ENCODE assay signal across 9 mouse cellular contexts in genomic region chr15:102920619-102921018, GRCm38 (mm10). TPM values are rescaled to one million over a fixed set of nuclear protein-coding genes. Genes with fewer than 3 reads are reported as not detected.
DNase-seq lines count a peak whose midpoint lies in the region; ATAC-seq and TF ChIP-seq lines count a peak whose summit lies in the region.
"Had no signal": no experiment of that assay in that cellular context is flagged by ENCODE, and none has a peak within 500 bp of the region (broad histone marks: within the 10 kb centered on the region; RNA-seq: fewer than 3 reads in every experiment).

No protein-coding gene starts in this region.

- 3% methylated on average over 20 of the region's 20 CpGs for WGBS in liver, adult 2 months
- WGBS in liver, embryonic 11.5 days: 2% methylated on average over 20 of the region's 20 CpGs
- under 1% methylated on average over 20 of the region's 20 CpGs for WGBS in forebrain, embryonic 15.5 days
- under 1% methylated on average over 20 of the region's 20 CpGs for WGBS in hindbrain, embryonic 10.5 days
- WGBS in limb, embryonic 12.5 days: 0% methylated on average over 18 of the region's 20 CpGs
- under 1% methylated on average over 19 of the region's 20 CpGs for WGBS in neural tube, embryonic 15.5 days

- H3K36me3 ChIP-seq in liver, adult 2 months (ENCODE audit: control insufficient read depth, insufficient read depth, low read length): no peaks in the 10 kb centered on the region
- no peaks in the 10 kb centered on the region for H3K36me3 ChIP-seq in liver, embryonic 11.5 days (ENCODE audit: control insufficient read depth, insufficient read depth, low read length)
- no peaks in the 10 kb centered on the region for H3K36me3 ChIP-seq in forebrain, embryonic 15.5 days
- H3K36me3 ChIP-seq in hindbrain, embryonic 10.5 days: no peaks in the 10 kb centered on the region
- H3K36me3 ChIP-seq in limb, embryonic 12.5 days: no peaks in the 10 kb centered on the region
- no peaks in the 10 kb centered on the region for H3K36me3 ChIP-seq in neural tube, embryonic 15.5 days
- H3K36me3 ChIP-seq: liver, embryonic 15.5 days had no signal

- H3K79me2 ChIP-seq in liver, adult 2 months (ENCODE audit: control insufficient read depth, insufficient read depth, low read length): no peaks in the 10 kb centered on the region

- H3K4me3 ChIP-seq in liver, adult 2 months (ENCODE audit: insufficient read depth, low read depth, low read length): no peak overlapping the region
- no peak overlapping the region for H3K4me3 ChIP-seq in liver, embryonic 11.5 days (ENCODE audit: low read depth, low read length)
- H3K4me3 ChIP-seq in forebrain, embryonic 15.5 days: peak overlapping the region; percentile 15; the same call in 1 of the 2 replicates
- peak overlapping the region; percentile 33 for H3K4me3 ChIP-seq in hindbrain, embryonic 10.5 days
- H3K4me3 ChIP-seq in limb, embryonic 12.5 days (replicated peaks): peak overlapping the region; percentile 31
- peak overlapping the region; percentile 6; the same call in 1 of the 2 replicates for H3K4me3 ChIP-seq in neural tube, embryonic 15.5 days (replicated peaks)
- H3K4me3 ChIP-seq: liver, embryonic 15.5 days had no signal

- TF ChIP-seq CTCF in liver, adult 2 months (IDR thresholded peaks at IDR 0.05; ENCODE audit: low read depth, low read length): no peak

- no peak for TF ChIP-seq POLR2A in liver, adult 2 months (IDR thresholded peaks at IDR 0.05; ENCODE audit: extremely low read depth, insufficient read depth, low read length)

- no peaks in the 10 kb centered on the region for H3K9me3 ChIP-seq in liver, embryonic 11.5 days (ENCODE audit: control insufficient read depth, low read length)
- no peaks in the 10 kb centered on the region for H3K9me3 ChIP-seq in forebrain, embryonic 15.5 days
- no peaks in the 10 kb centered on the region for H3K9me3 ChIP-seq in hindbrain, embryonic 10.5 days
- H3K9me3 ChIP-seq in limb, embryonic 12.5 days: no peaks in the 10 kb centered on the region
- H3K9me3 ChIP-seq in neural tube, embryonic 15.5 days (replicated peaks): no peaks in the 10 kb centered on the region
- H3K9me3 ChIP-seq: liver, embryonic 15.5 days had no signal

- H3K9ac ChIP-seq in liver, adult 2 months (ENCODE audit: low read depth, low read length): no peak overlapping the region
- no peak overlapping the region for H3K9ac ChIP-seq in liver, embryonic 11.5 days (ENCODE audit: low read depth, low read length)
- no peak overlapping the region for H3K9ac ChIP-seq in forebrain, embryonic 15.5 days (replicated peaks)
- H3K9ac ChIP-seq in limb, embryonic 12.5 days (replicated peaks): no peak overlapping the region
- no peak overlapping the region for H3K9ac ChIP-seq in neural tube, embryonic 15.5 days (replicated peaks)
- H3K9ac ChIP-seq: liver, embryonic 15.5 days had no signal

- H3K4me1 ChIP-seq in liver, adult 2 months (ENCODE audit: control insufficient read depth, insufficient read depth, low read length): no peaks in the 10 kb centered on the region
- no peaks in the 10 kb centered on the region for H3K4me1 ChIP-seq in liver, embryonic 11.5 days (replicated peaks; ENCODE audit: control insufficient read depth, insufficient read depth, low read length)
- H3K4me1 ChIP-seq in forebrain, embryonic 15.5 days: peaks cover 9% of the 10 kb centered on the region
- peaks cover 12% of the 10 kb centered on the region for H3K4me1 ChIP-seq in hindbrain, embryonic 10.5 days (replicated peaks)
- H3K4me1 ChIP-seq in limb, embryonic 12.5 days (replicated peaks): peaks cover 15% of the 10 kb centered on the region
- peaks cover 17% of the 10 kb centered on the region for H3K4me1 ChIP-seq in neural tube, embryonic 15.5 days
- H3K4me1 ChIP-seq: liver, embryonic 15.5 days had no signal

- H3K4me2 ChIP-seq in liver, embryonic 11.5 days: no peak overlapping the region
- H3K4me2 ChIP-seq in forebrain, embryonic 15.5 days (replicated peaks): peak overlapping the region; percentile 25
- H3K4me2 ChIP-seq in limb, embryonic 12.5 days: peak overlapping the region; percentile 46
- H3K4me2 ChIP-seq in neural tube, embryonic 15.5 days: peak overlapping the region; percentile 39
- H3K4me2 ChIP-seq: liver, embryonic 15.5 days had no signal

- peaks cover 34% of the 10 kb centered on the region for H3K27me3 ChIP-seq in liver, adult 2 months (ENCODE audit: control insufficient read depth, insufficient read depth, low read length)
- H3K27me3 ChIP-seq in liver, embryonic 11.5 days (replicated peaks; ENCODE audit: control insufficient read depth, insufficient read depth, low read length): peaks cover 98% of the 10 kb centered on the region
- H3K27me3 ChIP-seq in forebrain, embryonic 15.5 days: peaks cover 97% of the 10 kb centered on the region
- H3K27me3 ChIP-seq in hindbrain, embryonic 10.5 days (ENCODE audit: insufficient read depth, poor library complexity, severe bottlenecking): peaks cover 100% of the 10 kb centered on the region
- peaks cover 96% of the 10 kb centered on the region for H3K27me3 ChIP-seq in limb, embryonic 12.5 days
- H3K27me3 ChIP-seq in neural tube, embryonic 15.5 days (replicated peaks): peaks cover 85% of the 10 kb centered on the region

- ATAC-seq in liver, embryonic 11.5 days (replicated peaks; ENCODE audit: low FRiP score): no peak
- ATAC-seq in forebrain, embryonic 15.5 days (replicated peaks): peak; percentile 64
- peak; percentile 64 for ATAC-seq in limb, embryonic 12.5 days (ENCODE audit: insufficient number of reproducible peaks, insufficient read depth, low FRiP score, low TSS enrichment, low read depth)
- peak; percentile 75 for ATAC-seq in neural tube, embryonic 15.5 days (ENCODE audit: low FRiP score)
- ATAC-seq in erythroid progenitor cell, adult 5-6 weeks (replicated peaks; ENCODE audit: low FRiP score, poor library complexity, severe bottlenecking): no peak

- no peak overlapping the region for H3K27ac ChIP-seq in liver, adult 2 months (replicated peaks; ENCODE audit: insufficient read depth, low read depth, low read length)
- H3K27ac ChIP-seq in liver, embryonic 11.5 days (ENCODE audit: low read depth, low read length): no peak overlapping the region
- H3K27ac ChIP-seq in forebrain, embryonic 15.5 days (replicated peaks): no peak overlapping the region
- no peak overlapping the region for H3K27ac ChIP-seq in hindbrain, embryonic 10.5 days
- no peak overlapping the region for H3K27ac ChIP-seq in limb, embryonic 12.5 days
- no peak overlapping the region for H3K27ac ChIP-seq in neural tube, embryonic 15.5 days (replicated peaks)
- H3K27ac ChIP-seq: liver, embryonic 15.5 days had no signal

- DNase-seq in liver, adult 2 months (ENCODE audit: extremely low read depth, low read depth, low spot score): peak; percentile 3
- no peak for DNase-seq in liver, embryonic 11.5 days (ENCODE audit: low spot score)
- DNase-seq in hindbrain, embryonic 10.5 days (ENCODE audit: low spot score): peak; percentile 81
- DNase-seq in frontal cortex, postnatal 14 days (ENCODE audit: low spot score in 2 of 2): no peak

RNA-seq across cellular contexts. Expression of gene Hoxc13, which starts 0.3 kb away (rescaled TPM):
- not detected in 2 replicates for total RNA-seq in liver, adult 2 months (2014; rRNA removed)
- not detected in 2 replicates for polyA plus RNA-seq in liver, adult 2 months (2012; rRNA removed)
- polyA plus RNA-seq in liver, embryonic 11.5 days (2014; fragmentation: Nextera tagmentation; extraction: Ambion mirVana): not detected in 2 replicates
- polyA plus RNA-seq in forebrain, embryonic 15.5 days (2015; fragmentation: Nextera tagmentation; extraction: Ambion mirVana): not detected in 2 replicates
- polyA plus RNA-seq in hindbrain, embryonic 10.5 days (2016; fragmentation: Nextera tagmentation; extraction: Ambion mirVana): 0.09 and 0.16 TPM in 2 replicates
- 3.6 and 5.0 TPM in 2 replicates for polyA plus RNA-seq in limb, embryonic 12.5 days (2016; fragmentation: Nextera tagmentation; extraction: Ambion mirVana)
- polyA plus RNA-seq in neural tube, embryonic 15.5 days (2015; fragmentation: Nextera tagmentation; extraction: Ambion mirVana): 5.7 and 9.3 TPM in 2 replicates
- not detected in 2 replicates for total RNA-seq in erythroid progenitor cell, adult 5-6 weeks (2015; ENCODE audit: low replicate concordance)
- total RNA-seq in erythroid progenitor cell, adult 5-6 weeks (2017; ENCODE audit: low replicate concordance): not detected in 2 replicates
- polyA plus RNA-seq: liver, embryonic 15.5 days had no signal

RNA-seq across cellular contexts. Expression of gene Hoxc12, which starts 15.9 kb away (rescaled TPM):
- not detected in 2 replicates for total RNA-seq in liver, adult 2 months (2014; rRNA removed)
- not detected in 2 replicates for polyA plus RNA-seq in liver, adult 2 months (2012; rRNA removed)
- polyA plus RNA-seq in liver, embryonic 11.5 days (2014; fragmentation: Nextera tagmentation; extraction: Ambion mirVana): not detected in 2 replicates
- polyA plus RNA-seq in forebrain, embryonic 15.5 days (2015; fragmentation: Nextera tagmentation; extraction: Ambion mirVana): not detected in 2 replicates
- not detected in 2 replicates for polyA plus RNA-seq in hindbrain, embryonic 10.5 days (2016; fragmentation: Nextera tagmentation; extraction: Ambion mirVana)
- polyA plus RNA-seq in limb, embryonic 12.5 days (2016; fragmentation: Nextera tagmentation; extraction: Ambion mirVana): 2.0 and 2.8 TPM in 2 replicates
- 12.7 and 19.7 TPM in 2 replicates for polyA plus RNA-seq in neural tube, embryonic 15.5 days (2015; fragmentation: Nextera tagmentation; extraction: Ambion mirVana)
- total RNA-seq in erythroid progenitor cell, adult 5-6 weeks (2015; ENCODE audit: low replicate concordance): not detected in 2 replicates
- total RNA-seq in erythroid progenitor cell, adult 5-6 weeks (2017; ENCODE audit: low replicate concordance): not detected in 2 replicates
- polyA plus RNA-seq: liver, embryonic 15.5 days had no signal

RNA-seq across cellular contexts. Expression of gene Hoxc11, which starts 33.6 kb away (rescaled TPM):
- not detected in 2 replicates for total RNA-seq in liver, adult 2 months (2014; rRNA removed)
- polyA plus RNA-seq in liver, adult 2 months (2012; rRNA removed): not detected in 2 replicates
- polyA plus RNA-seq in liver, embryonic 11.5 days (2014; fragmentation: Nextera tagmentation; extraction: Ambion mirVana): not detected in 2 replicates
- not detected in 2 replicates for polyA plus RNA-seq in forebrain, embryonic 15.5 days (2015; fragmentation: Nextera tagmentation; extraction: Ambion mirVana)
- not detected in 2 replicates for polyA plus RNA-seq in hindbrain, embryonic 10.5 days (2016; fragmentation: Nextera tagmentation; extraction: Ambion mirVana)
- polyA plus RNA-seq in limb, embryonic 12.5 days (2016; fragmentation: Nextera tagmentation; extraction: Ambion mirVana): 3.5 and 5.2 TPM in 2 replicates
- 2.1 and 5.6 TPM in 2 replicates for polyA plus RNA-seq in neural tube, embryonic 15.5 days (2015; fragmentation: Nextera tagmentation; extraction: Ambion mirVana)
- total RNA-seq in erythroid progenitor cell, adult 5-6 weeks (2015; ENCODE audit: low replicate concordance): not detected in 2 replicates
- total RNA-seq in erythroid progenitor cell, adult 5-6 weeks (2017; ENCODE audit: low replicate concordance): not detected in 2 replicates
- polyA plus RNA-seq: liver, embryonic 15.5 days had no signal

RNA-seq across cellular contexts. Expression of gene Hoxc10, which starts 46.0 kb away (rescaled TPM):
- not detected in 2 replicates for total RNA-seq in liver, adult 2 months (2014; rRNA removed)
- not detected in 2 replicates for polyA plus RNA-seq in liver, adult 2 months (2012; rRNA removed)
- 0.18 and 0.43 TPM in 2 replicates for polyA plus RNA-seq in liver, embryonic 11.5 days (2014; fragmentation: Nextera tagmentation; extraction: Ambion mirVana)
- not detected in 2 replicates for polyA plus RNA-seq in forebrain, embryonic 15.5 days (2015; fragmentation: Nextera tagmentation; extraction: Ambion mirVana)
- not detected in 2 replicates for polyA plus RNA-seq in hindbrain, embryonic 10.5 days (2016; fragmentation: Nextera tagmentation; extraction: Ambion mirVana)
- polyA plus RNA-seq in limb, embryonic 12.5 days (2016; fragmentation: Nextera tagmentation; extraction: Ambion mirVana): 20.7 and 21.2 TPM in 2 replicates
- 51.3 and 71.0 TPM in 2 replicates for polyA plus RNA-seq in neural tube, embryonic 15.5 days (2015; fragmentation: Nextera tagmentation; extraction: Ambion mirVana)
- not detected in 2 replicates for total RNA-seq in erythroid progenitor cell, adult 5-6 weeks (2015; ENCODE audit: low replicate concordance)
- not detected in 2 replicates for total RNA-seq in erythroid progenitor cell, adult 5-6 weeks (2017; ENCODE audit: low replicate concordance)
- polyA plus RNA-seq: liver, embryonic 15.5 days had no signal

RNA-seq across cellular contexts. Expression of gene Hoxc5, which starts 46.6 kb away (rescaled TPM):
- under 0.01 TPM in 1 of 2 replicates, not detected in the other for total RNA-seq in liver, adult 2 months (2014; rRNA removed)
- polyA plus RNA-seq in liver, adult 2 months (2012; rRNA removed): not detected in 2 replicates
- polyA plus RNA-seq in liver, embryonic 11.5 days (2014; fragmentation: Nextera tagmentation; extraction: Ambion mirVana): 4.1 and 5.3 TPM in 2 replicates
- polyA plus RNA-seq in forebrain, embryonic 15.5 days (2015; fragmentation: Nextera tagmentation; extraction: Ambion mirVana): not detected in 2 replicates
- polyA plus RNA-seq in hindbrain, embryonic 10.5 days (2016; fragmentation: Nextera tagmentation; extraction: Ambion mirVana): 0.37 and 10.8 TPM in 2 replicates
- polyA plus RNA-seq in limb, embryonic 12.5 days (2016; fragmentation: Nextera tagmentation; extraction: Ambion mirVana): 6.3 and 12.2 TPM in 2 replicates
- 14.6 and 20.7 TPM in 2 replicates for polyA plus RNA-seq in neural tube, embryonic 15.5 days (2015; fragmentation: Nextera tagmentation; extraction: Ambion mirVana)
- total RNA-seq in erythroid progenitor cell, adult 5-6 weeks (2015; ENCODE audit: low replicate concordance): not detected in 2 replicates
- not detected in 2 replicates for total RNA-seq in erythroid progenitor cell, adult 5-6 weeks (2017; ENCODE audit: low replicate concordance)

Comparison
In these comparisons a context has a peak if more than half of its experiments do, and no peak if none do; other contexts are left out.
1. DNase-seq: peak in liver, adult 2 months (single experiment) and hindbrain, embryonic 10.5 days (single experiment); none in liver, embryonic 11.5 days (single experiment) and frontal cortex, postnatal 14 days (0 of 2).
2. H3K4me3 ChIP-seq: peak in forebrain, embryonic 15.5 days (single experiment), hindbrain, embryonic 10.5 days (single experiment), limb, embryonic 12.5 days (single experiment) and neural tube, embryonic 15.5 days (single experiment); none in liver, adult 2 months (single experiment) and liver, embryonic 11.5 days (single experiment).
3. ATAC-seq: peak in forebrain, embryonic 15.5 days (single experiment), limb, embryonic 12.5 days (single experiment) and neural tube, embryonic 15.5 days (single experiment); none in liver, embryonic 11.5 days (single experiment) and erythroid progenitor cell, adult 5-6 weeks (single experiment).